Mouse (Mus musculus) liver, postnatal 0 days (tissue): ENCODE data around the gene Aifm3. TPM values are rescaled to one million over a fixed set of nuclear protein-coding genes. Genes with fewer than 3 reads are reported as not detected.

Experiments
- ATAC-seq: fragments of 200-750 bp; cut with Nextera tagmentation; 2 replicates; pipeline ENCODE4 v1.8.0; 2017; ENCODE audit warnings: mild to moderate bottlenecking, moderate library complexity
- DNase-seq: peaks from one replicate; pipeline ENCODE4 v3.0.0-alpha.2; 2016
- H3K27ac ChIP-seq: fragments of 300-500 bp; sonication (generic); 2 replicates; pipeline ENCODE4 v1.5.1; 2014; ENCODE audit warnings: antibody characterized with exemption, moderate library complexity, mild to moderate bottlenecking, low read depth
- H3K27me3 ChIP-seq: fragments of 300-500 bp; sonication (generic); 2 replicates; pipeline ENCODE4 v1.6.1; 2014; ENCODE audit warnings: low read length, control low read depth, mixed read lengths; ENCODE audit not compliant: insufficient read depth
- H3K36me3 ChIP-seq: fragments of 300-500 bp; sonication (generic); replicated peaks from 2 replicates; pipeline ENCODE4 v1.6.1; 2014; ENCODE audit warnings: mild to moderate bottlenecking, control low read depth, low read length, moderate library complexity, mixed read lengths; ENCODE audit not compliant: insufficient read depth
- H3K4me1 ChIP-seq: fragments of 300-500 bp; sonication (generic); 2 replicates; pipeline ENCODE4 v1.6.1; 2014; ENCODE audit warnings: antibody characterized with exemption, mild to moderate bottlenecking, control low read depth; ENCODE audit not compliant: insufficient read depth
- H3K4me2 ChIP-seq: fragments of 300-500 bp; sonication (generic); 2 replicates; pipeline ENCODE4 v1.6.1; 2014; ENCODE audit warnings: low read depth, mild to moderate bottlenecking, low read length, moderate library complexity, mixed read lengths
- H3K4me3 ChIP-seq: fragments of 300-500 bp; sonication (generic); 2 replicates; pipeline ENCODE4 v1.5.1; 2014; ENCODE audit warnings: low read depth, low read length
- H3K9ac ChIP-seq: fragments of 300-500 bp; sonication (generic); replicated peaks from 2 replicates; pipeline ENCODE4 v1.6.1; 2014; ENCODE audit warnings: mild to moderate bottlenecking, moderate library complexity
- H3K9me3 ChIP-seq: fragments of 300-500 bp; sonication (generic); 2 replicates; pipeline ENCODE4 v1.6.1; 2016; ENCODE audit warnings: mild to moderate bottlenecking, control low read depth, low read length, mixed read lengths
- CTCF ChIP-seq: sonication (generic); IDR thresholded peaks from 2 replicates; pipeline ENCODE4 v1.5.1; 2016; ENCODE audit warnings: antibody characterized with exemption, low read depth
- EP300 ChIP-seq: IDR thresholded peaks from 2 replicates; pipeline ENCODE4 v1.6.1; 2016; ENCODE audit warnings: antibody characterized with exemption, low read depth, mild to moderate bottlenecking
- WGBS: fragments of 180-500 bp; shearing (Covaris S2); extraction: QIAGEN DNeasy Blood & Tissue Kit; methylation state at CpG from one replicate; pipeline ENCODE4 v1.1.7; 2014; ENCODE audit not compliant: insufficient replicate concordance; 5-methylcytosine and 5-hydroxymethylcytosine counted together
- polyA plus RNA-seq: library from polyadenylated mRNA; unstranded; fragments of >200 nt; fragmentation: Nextera tagmentation; extraction: Ambion mirVana; gene quantifications from 2 replicates; pipeline ENCODE4 v1.2.1, GENCODE M21; 2015

Aifm3 gene
- 3.3 and 3.4 TPM in 2 replicates for polyA plus RNA-seq

DNA sequence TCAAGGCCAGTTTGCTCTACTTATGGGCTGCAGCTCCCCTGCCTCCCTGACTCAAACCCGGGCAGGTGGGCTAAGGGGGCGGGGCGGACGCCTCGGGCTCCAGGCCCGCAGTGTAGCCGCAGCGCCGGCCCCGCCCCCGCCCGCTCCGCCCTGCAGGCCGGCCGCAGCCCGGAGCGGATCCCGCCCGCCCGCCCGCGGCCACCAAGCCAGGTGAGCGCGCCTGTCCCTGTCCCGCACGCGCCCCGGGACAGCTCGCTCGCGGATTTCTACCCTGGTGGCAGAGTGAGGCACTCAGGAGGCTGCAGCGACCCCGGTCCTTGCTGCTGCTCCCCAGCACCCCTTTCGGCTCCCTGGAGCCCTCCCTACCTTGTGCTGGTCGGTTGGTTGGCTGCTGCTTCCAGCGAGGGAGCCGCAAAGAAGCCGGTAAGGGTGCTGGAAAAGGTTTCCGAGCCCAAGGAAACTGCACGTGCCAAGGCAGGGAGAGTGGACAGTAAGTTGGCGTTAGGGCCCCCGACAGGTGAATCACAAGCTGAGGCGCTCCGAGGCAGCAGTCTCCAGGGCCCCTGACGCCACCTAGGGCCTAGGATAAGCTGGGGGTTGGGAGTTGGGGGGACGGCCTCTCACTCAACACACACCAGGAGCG, at the start of gene Aifm3:
Gene Aifm3, plus strand, starts transcription at position 143 of the 643 bp plus-strand sequence.
- peak; percentile 69 for DNase-seq
- Histone ChIP-seq H3K9me3 (no peaks in the 10 kb centered on the region), H3K9ac (peak within 1 kb of the TSS; percentile 61), H3K4me2 (peak within 1 kb of the TSS; percentile 87), H3K4me3 (peak within 1 kb of the TSS; percentile 53), H3K36me3 (peaks cover 17% of the 10 kb centered on the region), H3K27me3 (0 out of 2 replicates have a peak, but pooled peaks cover 4% of the 10 kb centered on the region), H3K4me1 (peaks cover 14% of the 10 kb centered on the region), H3K27ac (0 out of 2 replicates have a peak within 1 kb of the TSS, but pooled peaks have one; percentile 18)
- 4% methylated on average over 41 of the region's 47 CpGs for WGBS
- no peak for TF ChIP-seq EP300
- TF ChIP-seq CTCF = no peak
- ATAC-seq = peak; percentile 77

- ATAC-seq (peak; percentile 96), DNase-seq (peak; percentile 98)
- under 1% methylated on average over 63 of the region's 63 CpGs for WGBS
- H3K4me1 ChIP-seq = peaks cover 25% of the 10 kb centered on the region
- no peak for TF ChIP-seq CTCF
- no peak for TF ChIP-seq EP300
- H3K4me2 ChIP-seq = peak within 1 kb of the TSS; percentile 78
- H3K27me3 ChIP-seq = no peaks in the 10 kb centered on the region
- peak within 1 kb of the TSS; percentile 92 for H3K27ac ChIP-seq
- peak within 1 kb of the TSS; percentile 95 for H3K9ac ChIP-seq
- peaks cover 4% of the 10 kb centered on the region; the same call in 1 of the 2 replicates for H3K36me3 ChIP-seq
- H3K9me3 ChIP-seq = no peaks in the 10 kb centered on the region
- H3K4me3 ChIP-seq = peak within 1 kb of the TSS; percentile 93
Observed at GRCm38 (mm10) chr16:17451541-17452372, 37.7 kb upstream of the Aifm3 start, which contains the start of gene Crkl. Gene Crkl (plus strand): TSS chr16:17451987.

GRCm38 (mm10) chr16:17452373-17452715, 37.1 kb upstream of the Aifm3 start:
- H3K27me3 ChIP-seq = no peaks in the 10 kb centered on the region
- 0 out of 2 replicates have a peak, but pooled peaks have one; percentile 1 for TF ChIP-seq CTCF
- TF ChIP-seq EP300 = no peak
- H3K4me1 ChIP-seq = peaks cover 29% of the 10 kb centered on the region
- H3K4me3 ChIP-seq = peak overlapping the region; percentile 93
- H3K9me3 ChIP-seq = no peaks in the 10 kb centered on the region
- peak overlapping the region; percentile 78 for H3K4me2 ChIP-seq
- ATAC-seq (peak; percentile 37), DNase-seq (peak; percentile 66)
- H3K36me3 ChIP-seq = peaks cover 6% of the 10 kb centered on the region; the same call in 1 of the 2 replicates
- peak overlapping the region; percentile 95 for H3K9ac ChIP-seq
- peak overlapping the region; percentile 92 for H3K27ac ChIP-seq
- WGBS = under 1% methylated on average over 24 of the region's 24 CpGs

GRCm38 (mm10) chr16:17456901-17457300, 32.5 kb upstream of the Aifm3 start:
- no peak for ATAC-seq
- no peak overlapping the region; the same call in 1 of the 2 replicates for H3K9ac ChIP-seq
- H3K4me3 ChIP-seq = no peak overlapping the region
- no peaks in the 10 kb centered on the region for H3K27me3 ChIP-seq
- peaks cover 42% of the 10 kb centered on the region for H3K4me1 ChIP-seq
- H3K9me3 ChIP-seq = no peaks in the 10 kb centered on the region
- 85% methylated on average over 1 of the region's 1 CpGs for WGBS
- TF ChIP-seq EP300 (no peak), CTCF (no peak)
- H3K27ac ChIP-seq = no peak overlapping the region
- H3K36me3 ChIP-seq = peaks cover 6% of the 10 kb centered on the region
- no peak overlapping the region for H3K4me2 ChIP-seq
- no peak for DNase-seq

- Histone ChIP-seq H3K4me2 (no peak overlapping the region), H3K27ac (no peak overlapping the region), H3K27me3 (no peaks in the 10 kb centered on the region), H3K4me3 (no peak overlapping the region), H3K4me1 (peaks cover 38% of the 10 kb centered on the region), H3K36me3 (peaks cover 6% of the 10 kb centered on the region), H3K9me3 (no peaks in the 10 kb centered on the region), H3K9ac (no peak overlapping the region)
- TF ChIP-seq CTCF (peak; percentile 76), EP300 (no peak)
- DNase-seq (peak; percentile 55), ATAC-seq (peak; percentile 47; the same call in 1 of the 2 replicates)
- 70% methylated on average over 4 of the region's 4 CpGs for WGBS
Observed at GRCm38 (mm10) chr16:17460254-17460653, 29.2 kb upstream of the Aifm3 start.

DNA sequence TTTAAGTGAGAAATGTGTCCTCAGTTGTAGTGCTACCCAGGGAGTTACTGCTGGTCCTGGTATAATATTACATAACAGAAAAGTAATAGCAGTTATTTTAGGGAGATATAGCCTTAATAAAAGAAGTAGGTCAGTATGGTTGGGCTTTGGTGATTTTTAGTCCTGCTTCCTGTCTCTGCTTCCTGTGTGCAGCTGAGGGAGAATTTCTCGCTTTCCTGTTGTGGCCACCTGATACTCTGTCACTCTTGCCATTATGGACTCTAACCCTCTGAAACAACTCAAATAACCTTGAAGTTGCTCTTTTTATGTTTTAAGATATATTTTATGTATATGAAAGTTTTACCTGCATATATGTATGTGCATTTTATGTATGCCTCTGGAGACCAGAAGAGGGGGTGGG, 27.8 kb upstream of the Aifm3 start:
- TF ChIP-seq CTCF = no peak
- TF ChIP-seq EP300 = no peak
- no peaks in the 10 kb centered on the region for H3K9me3 ChIP-seq
- 0 out of 2 replicates have a peak overlapping the region, but pooled peaks have one; percentile 26 for H3K4me2 ChIP-seq
- no peaks in the 10 kb centered on the region for H3K27me3 ChIP-seq
- DNase-seq = no peak
- H3K4me1 ChIP-seq = peaks cover 33% of the 10 kb centered on the region
- WGBS = 47% methylated on average over 1 of the region's 1 CpGs
- ATAC-seq = no peak
- peak overlapping the region; percentile 29 for H3K27ac ChIP-seq
- peaks cover 3% of the 10 kb centered on the region; the same call in 1 of the 2 replicates for H3K36me3 ChIP-seq
- no peak overlapping the region for H3K4me3 ChIP-seq
- H3K9ac ChIP-seq = no peak overlapping the region
